Mouse (Mus musculus) myocyte (in vitro differentiated cells): ENCODE measurements around the gene Odf4. TPM values are rescaled to one million over a fixed set of nuclear protein-coding genes. Genes with fewer than 3 reads are reported as not detected.

Experiments
- H3K27me3 ChIP-seq: one replicate; pipeline ENCODE4 v1.6.1; 2011; ENCODE audit not compliant: control insufficient read depth, insufficient read depth, insufficient read length
- H3K36me3 ChIP-seq: one replicate; pipeline ENCODE4 v1.6.1; 2011; ENCODE audit not compliant: control insufficient read depth, insufficient read depth
- H3K4me2 ChIP-seq: one replicate; pipeline ENCODE4 v1.6.1; 2011; ENCODE audit warnings: low read depth, control low read depth
- H3K4me3 ChIP-seq: one replicate; pipeline ENCODE4 v1.5.1; 2011; ENCODE audit warnings: mild to moderate bottlenecking, control low read depth, moderate library complexity
- H3K79me2 ChIP-seq: one replicate; pipeline ENCODE4 v1.6.1; 2011; ENCODE audit not compliant: control insufficient read depth, insufficient read depth
- H3ac ChIP-seq: one replicate; pipeline ENCODE4 v1.6.1; 2011; ENCODE audit not compliant: control insufficient read depth, insufficient read length
- CEBPB ChIP-seq: IDR thresholded peaks from 2 replicates; pipeline ENCODE4 v1.6.1; 2011; ENCODE audit warnings: mild to moderate bottlenecking, moderate library complexity; ENCODE audit not compliant: poor library complexity, insufficient read depth, severe bottlenecking
- E2F4 ChIP-seq: IDR thresholded peaks from one replicate; pipeline ENCODE4 v1.6.1; 2011; ENCODE audit warnings: mild to moderate bottlenecking, control low read depth, moderate library complexity; ENCODE audit not compliant: insufficient read depth
- MAX ChIP-seq: IDR thresholded peaks from one replicate; pipeline ENCODE4 v1.6.1; 2011; ENCODE audit warnings: low read depth, mild to moderate bottlenecking, control low read depth
- MYOD1 ChIP-seq, 3 experiments: IDR thresholded peaks; one replicate each; pipeline ENCODE4 v1.6.1; 2011; ENCODE audit warnings: control low read depth in 2 of 3, low read depth in 2 of 3, mild to moderate bottlenecking in 2 of 3, moderate library complexity in 1 of 3; ENCODE audit not compliant: insufficient read length in 2 of 3, control insufficient read depth in 1 of 3
- MYOG ChIP-seq, 3 experiments: IDR thresholded peaks; one replicate each; pipeline ENCODE4 v1.6.1; 2011; ENCODE audit warnings: control low read depth in 2 of 3, low read depth in 2 of 3, mild to moderate bottlenecking in 2 of 3; ENCODE audit not compliant: insufficient read length in 2 of 3, control insufficient read depth in 1 of 3, insufficient read depth in 1 of 3
- POLR2A ChIP-seq: IDR thresholded peaks from one replicate; pipeline ENCODE4 v1.6.1; 2011; ENCODE audit warnings: low read depth, mild to moderate bottlenecking, control low read depth, moderate library complexity; ENCODE audit not compliant: insufficient read length
- POLR2AphosphoS2 ChIP-seq: IDR thresholded peaks from one replicate; pipeline ENCODE4 v1.6.1; 2011; ENCODE audit warnings: low read depth, control low read depth; ENCODE audit not compliant: insufficient read length
- REST ChIP-seq: IDR thresholded peaks from one replicate; pipeline ENCODE4 v1.6.1; 2011; ENCODE audit warnings: mild to moderate bottlenecking, control low read depth, moderate library complexity; ENCODE audit not compliant: insufficient read depth, insufficient read length
- SRF ChIP-seq: IDR thresholded peaks from one replicate; pipeline ENCODE4 v1.6.1; 2011; ENCODE audit warnings: low read depth; ENCODE audit not compliant: control insufficient read depth, insufficient read length
- TCF12 ChIP-seq: IDR thresholded peaks from one replicate; pipeline ENCODE4 v1.6.1; 2011; ENCODE audit warnings: mild to moderate bottlenecking, control low read depth; ENCODE audit not compliant: poor library complexity, insufficient read depth, severe bottlenecking
- TCF3 ChIP-seq: IDR thresholded peaks from one replicate; pipeline ENCODE4 v1.6.1; 2011; ENCODE audit warnings: low read depth, control low read depth; ENCODE audit not compliant: insufficient read length
- USF1 ChIP-seq: IDR thresholded peaks from one replicate; pipeline ENCODE4 v1.6.1; 2011; ENCODE audit warnings: low read depth, mild to moderate bottlenecking, control low read depth, moderate library complexity
- polyA plus RNA-seq: library from polyadenylated mRNA; unstranded; fragments of >200 nt; fragmentation: generic; extraction: Trizol; gene quantifications from one replicate; pipeline ENCODE4 v1.2.1, GENCODE M21; 2012; ENCODE audit warnings: missing spikeins

The Odf4 gene
- polyA plus RNA-seq, 1 experiment = not detected

DNA sequence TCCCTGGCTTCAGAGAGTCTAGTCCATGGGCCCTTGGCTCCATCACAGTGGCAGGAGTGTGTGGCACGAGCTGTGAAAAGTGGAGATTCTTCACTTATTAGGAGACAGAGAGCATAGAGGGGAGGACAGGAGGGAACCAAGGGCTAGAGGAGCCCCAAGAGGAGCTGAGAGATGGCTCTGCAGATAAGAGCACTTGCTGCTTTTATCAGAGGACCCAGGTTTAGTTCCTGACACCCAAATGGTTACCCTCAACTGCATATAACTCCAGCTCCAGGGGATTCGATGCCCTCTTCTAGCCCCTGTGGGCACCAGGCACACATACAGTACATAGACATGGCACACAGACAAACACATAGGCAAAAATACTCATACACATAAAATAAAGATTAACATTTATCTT, 2.1 kb downstream of the Odf4 start:
- Histone ChIP-seq H3K4me2 (no peak overlapping the region), H3K27me3 (peaks cover 9% of the 10 kb centered on the region), H3K79me2 (no peaks in the 10 kb centered on the region), H3K36me3 (no peaks in the 10 kb centered on the region), H3ac (no peak overlapping the region), H3K4me3 (no peak overlapping the region)
- no peak for TF ChIP-seq MYOG (IDR thresholded peaks at IDR 0.05; ENCODE audit: control insufficient read depth in 1 of 3, insufficient read depth in 1 of 3, insufficient read length in 2 of 3, low read depth in 2 of 3)
- TF ChIP-seq E2F4 = no peak
- TF ChIP-seq POLR2AphosphoS2 = no peak
- no peak for TF ChIP-seq CEBPB
- no peak for TF ChIP-seq TCF12

DNA sequence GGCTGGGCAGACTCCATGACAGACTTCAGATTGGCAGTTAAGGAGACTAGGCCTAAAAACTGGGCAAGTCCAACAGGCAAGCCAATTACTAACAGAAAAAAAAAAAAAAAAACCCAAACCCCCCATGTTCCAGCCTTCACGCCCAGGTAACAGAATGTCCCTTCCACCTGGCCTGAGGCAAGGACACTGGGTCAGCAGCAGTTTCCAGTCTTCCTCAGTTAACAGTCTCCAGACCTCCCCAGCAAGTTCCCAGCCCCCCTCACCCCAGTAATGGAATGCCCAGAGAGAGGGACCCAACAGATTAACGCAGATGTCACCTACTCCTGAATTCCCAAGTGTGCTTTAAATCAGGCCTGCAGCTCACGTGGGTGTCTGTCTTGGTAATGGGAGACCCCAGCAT, 3.7 kb downstream of the Odf4 start:
- Histone ChIP-seq H3ac (no peak overlapping the region), H3K36me3 (no peaks in the 10 kb centered on the region)

DNA sequence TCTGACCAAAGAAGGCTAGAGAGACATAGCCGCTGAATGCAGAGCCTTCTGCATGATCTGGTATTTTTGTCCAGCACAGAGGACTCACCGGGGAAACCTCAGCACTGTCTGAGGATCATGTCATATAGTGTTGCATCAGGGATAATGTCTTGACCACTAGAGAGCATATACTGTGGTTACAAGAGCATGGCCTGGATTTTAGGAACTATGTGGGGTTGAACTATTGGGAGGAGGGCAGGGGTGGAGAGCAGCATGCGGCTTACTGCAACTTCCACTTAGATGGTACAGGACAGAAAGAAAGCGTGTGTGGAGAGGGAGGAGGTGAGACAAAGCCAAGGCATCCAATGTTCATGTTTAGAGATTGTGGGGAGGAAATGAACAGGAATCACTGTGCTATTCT, 12.3 kb downstream of the Odf4 start:
- Histone ChIP-seq H3ac (no peak overlapping the region), H3K27me3 (no peaks in the 10 kb centered on the region), H3K4me3 (no peak overlapping the region), H3K36me3 (no peaks in the 10 kb centered on the region), H3K4me2 (no peak overlapping the region), H3K79me2 (no peaks in the 10 kb centered on the region)
- TF ChIP-seq MYOG (IDR thresholded peaks at IDR 0.05; ENCODE audit: control insufficient read depth in 1 of 3, insufficient read depth in 1 of 3, insufficient read length in 2 of 3, low read depth in 2 of 3) = no peak
- TF ChIP-seq E2F4 = no peak
- TF ChIP-seq POLR2AphosphoS2 = no peak
- no peak for TF ChIP-seq TCF3
- no peak for TF ChIP-seq MAX

More for the DNA sequence above, 3.7 kb downstream of the Odf4 start:
- no peak for TF ChIP-seq MYOG (IDR thresholded peaks at IDR 0.05; ENCODE audit: control insufficient read depth in 1 of 3, insufficient read depth in 1 of 3, insufficient read length in 2 of 3, low read depth in 2 of 3)
- Histone ChIP-seq H3K27me3 (peaks cover 9% of the 10 kb centered on the region), H3K4me2 (no peak overlapping the region), H3K4me3 (no peak overlapping the region), H3K79me2 (no peaks in the 10 kb centered on the region)

DNA sequence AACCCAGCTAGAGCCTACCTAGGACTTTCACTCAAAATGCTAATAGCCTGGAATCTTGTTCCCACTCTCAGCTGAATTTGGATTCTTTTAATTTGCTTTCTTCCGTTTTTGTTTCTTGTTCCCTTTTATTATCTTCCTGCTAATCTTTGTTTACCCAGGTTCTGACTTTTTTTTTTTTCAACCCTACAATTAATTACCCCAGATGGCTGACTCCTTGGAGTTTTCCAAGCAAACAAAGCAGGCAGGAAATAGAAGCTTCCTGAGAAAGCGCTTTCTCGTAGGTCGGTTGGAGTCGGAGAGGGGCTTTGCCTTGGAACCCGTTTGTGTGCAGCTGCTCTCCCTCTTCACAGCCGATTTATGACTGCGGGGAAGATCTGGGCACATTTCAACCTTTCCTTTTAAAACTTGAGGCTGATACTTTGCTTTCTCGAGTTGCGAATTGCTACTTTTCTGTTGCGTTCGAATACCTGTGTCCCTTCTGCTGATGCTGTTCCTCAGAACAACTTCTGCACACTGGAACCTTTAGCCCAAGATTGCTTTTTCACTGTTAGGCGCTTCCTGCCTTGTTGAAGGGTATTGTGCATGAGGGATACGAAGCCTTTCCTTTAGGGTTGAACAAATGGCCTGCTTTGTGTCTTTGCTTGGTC, 15.2 kb downstream of the Odf4 start:
- H3K4me3 ChIP-seq = no peak overlapping the region
- TF ChIP-seq SRF (no peak), MYOD1 (IDR thresholded peaks at IDR 0.05; ENCODE audit: control insufficient read depth in 1 of 3, insufficient read length in 2 of 3, low read depth in 2 of 3) (peak in 2 of 3 experiments; percentile 15 to 31)
- no peak overlapping the region for H3ac ChIP-seq
- H3K27me3 ChIP-seq = no peaks in the 10 kb centered on the region
- H3K4me2 ChIP-seq = peak overlapping the region; percentile 30
- H3K36me3 ChIP-seq = no peaks in the 10 kb centered on the region
- no peaks in the 10 kb centered on the region for H3K79me2 ChIP-seq

DNA sequence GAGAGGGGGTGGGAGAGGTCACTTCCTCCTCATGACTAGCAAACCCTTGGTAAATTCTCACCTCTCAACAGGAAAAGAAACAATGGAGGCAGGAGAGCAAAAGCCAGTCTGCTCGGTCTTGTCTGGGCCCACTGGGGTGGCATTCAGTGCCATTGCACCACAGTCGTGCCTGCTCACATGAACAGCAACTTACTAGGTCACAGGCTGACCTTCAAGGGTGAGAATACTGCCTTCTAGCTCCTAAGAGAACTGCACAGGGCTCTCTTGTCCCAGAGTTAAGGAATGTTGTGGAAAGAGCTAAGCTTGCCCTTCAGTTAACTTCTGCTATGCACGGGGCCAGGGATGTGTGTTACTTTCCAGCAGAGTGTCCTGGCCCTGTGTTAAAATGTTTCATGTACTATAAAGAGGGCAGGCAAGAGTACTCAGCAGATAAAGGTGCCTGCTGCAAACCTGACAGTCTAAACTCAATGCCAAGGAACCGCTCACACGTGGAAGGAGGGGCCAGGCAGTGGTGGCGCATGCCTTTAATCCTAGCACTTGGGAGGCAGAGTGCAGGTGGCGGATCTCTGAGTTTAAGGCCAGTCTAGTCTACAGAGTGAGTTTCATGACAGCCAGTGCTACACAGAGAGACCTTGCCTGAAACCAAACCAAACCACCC, 17.9 kb downstream of the Odf4 start:
- TF ChIP-seq MYOD1 (IDR thresholded peaks at IDR 0.05; ENCODE audit: control insufficient read depth in 1 of 3, insufficient read length in 2 of 3, low read depth in 2 of 3) (no peak), CEBPB (no peak), REST (no peak), TCF3 (no peak), POLR2AphosphoS2 (no peak), USF1 (no peak), POLR2A (no peak), MYOG (IDR thresholded peaks at IDR 0.05; ENCODE audit: control insufficient read depth in 1 of 3, insufficient read depth in 1 of 3, insufficient read length in 2 of 3, low read depth in 2 of 3) (no peak), SRF (no peak), TCF12 (no peak), MAX (no peak)
- Histone ChIP-seq H3K27me3 (no peaks in the 10 kb centered on the region), H3K4me2 (no peak overlapping the region), H3K79me2 (no peaks in the 10 kb centered on the region), H3K4me3 (no peak overlapping the region), H3ac (no peak overlapping the region), H3K36me3 (peaks cover 10% of the 10 kb centered on the region)

DNA sequence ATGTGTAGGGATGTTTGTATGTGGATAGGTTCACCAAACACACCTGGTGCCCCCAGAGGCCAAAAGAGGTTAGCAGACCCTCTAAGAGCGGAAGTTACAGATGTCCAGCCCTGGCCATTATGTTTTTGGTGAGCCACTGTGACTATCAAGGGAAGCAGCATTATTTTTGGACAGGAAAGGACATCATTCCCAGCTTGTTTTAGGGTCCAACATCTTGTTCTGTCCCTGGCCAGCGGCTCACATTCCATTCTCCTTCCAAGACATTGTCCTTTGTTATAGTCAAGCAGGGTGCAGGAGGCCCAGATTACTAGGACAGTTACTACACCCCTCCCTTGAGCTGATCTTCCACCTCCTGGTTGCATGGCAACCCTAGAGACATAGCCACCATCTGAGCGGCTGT, 19.6 kb downstream of the Odf4 start:
- H3K4me2 ChIP-seq = no peak overlapping the region
- H3ac ChIP-seq = no peak overlapping the region
- no peak overlapping the region for H3K4me3 ChIP-seq
- peaks cover 10% of the 10 kb centered on the region for H3K36me3 ChIP-seq
- H3K79me2 ChIP-seq = peaks cover 7% of the 10 kb centered on the region
- TF ChIP-seq MAX (no peak), TCF12 (no peak), MYOD1 (IDR thresholded peaks at IDR 0.05; ENCODE audit: control insufficient read depth in 1 of 3, insufficient read length in 2 of 3, low read depth in 2 of 3) (no peak), CEBPB (no peak), SRF (no peak), POLR2A (no peak), TCF3 (no peak), MYOG (IDR thresholded peaks at IDR 0.05; ENCODE audit: control insufficient read depth in 1 of 3, insufficient read depth in 1 of 3, insufficient read length in 2 of 3, low read depth in 2 of 3) (no peak), E2F4 (no peak), POLR2AphosphoS2 (no peak), USF1 (no peak), REST (no peak)
- H3K27me3 ChIP-seq = no peaks in the 10 kb centered on the region
